Mouse (Mus musculus) heart, embryonic 14.5 days (tissue): ENCODE results near the gene Fgf3. TPM values are rescaled to one million over a fixed set of nuclear protein-coding genes. Genes with fewer than 3 reads are reported as not detected.
A peak's percentile ranks its signal among the peaks of the same experiment; 100 is the strongest.

ENCODE experiments used
- ATAC-seq: fragments of 200-750 bp; cut with Nextera tagmentation; 2 replicates; pipeline ENCODE4 v1.8.0; 2017; ENCODE audit warnings: low read depth, moderate TSS enrichment; ENCODE audit not compliant: insufficient number of reproducible peaks, insufficient read depth, low FRiP score
- H3K27ac ChIP-seq, 2 experiments: fragments of 200-500 bp in 1 of 2; fragments of 300-500 bp in 1 of 2; sonication (generic) in 1 of 2; replicated peaks in 1 of 2; 2 replicates each; pipeline ENCODE4 v1.5.1; 2012 to 2014; ENCODE audit warnings: low read depth in 2 of 2, low read length in 2 of 2, control low read depth in 1 of 2, mild to moderate bottlenecking in 1 of 2, mixed read lengths in 1 of 2; ENCODE audit not compliant: control insufficient read depth in 1 of 2, insufficient read depth in 1 of 2
- H3K27me3 ChIP-seq: fragments of 300-500 bp; sonication (generic); 2 replicates; pipeline ENCODE4 v1.6.1; 2014; ENCODE audit warnings: mild to moderate bottlenecking, low read length, control low read depth; ENCODE audit not compliant: control insufficient read depth, insufficient read depth
- H3K36me3 ChIP-seq: fragments of 300-500 bp; sonication (generic); 2 replicates; pipeline ENCODE4 v1.6.1; 2014; ENCODE audit warnings: mild to moderate bottlenecking, control low read depth, low read length, mixed read lengths; ENCODE audit not compliant: control insufficient read depth, insufficient read depth
- H3K4me1 ChIP-seq, 2 experiments: fragments of 200-500 bp in 1 of 2; fragments of 300-500 bp in 1 of 2; sonication (generic) in 1 of 2; 2 replicates each; pipeline ENCODE4 v1.6.1; 2012 to 2014; ENCODE audit warnings: low read length in 2 of 2, control low read depth in 1 of 2, mixed read lengths in 1 of 2; ENCODE audit not compliant: control insufficient read depth in 2 of 2, insufficient read depth in 2 of 2
- H3K4me2 ChIP-seq: fragments of 300-500 bp; sonication (generic); 2 replicates; pipeline ENCODE4 v1.6.1; 2014; ENCODE audit warnings: mild to moderate bottlenecking, low read length
- H3K4me3 ChIP-seq, 2 experiments: fragments of 200-500 bp in 1 of 2; fragments of 300-500 bp in 1 of 2; sonication (generic) in 1 of 2; 2 replicates each; pipeline ENCODE4 v1.5.1; 2012 to 2014; ENCODE audit warnings: low read length in 2 of 2, mild to moderate bottlenecking in 2 of 2, control low read depth in 1 of 2, low read depth in 1 of 2, moderate library complexity in 1 of 2; ENCODE audit not compliant: control insufficient read depth in 1 of 2, insufficient read depth in 1 of 2
- H3K9ac ChIP-seq: fragments of 300-500 bp; sonication (generic); 2 replicates; pipeline ENCODE4 v1.6.1; 2014; ENCODE audit warnings: mild to moderate bottlenecking, low read length
- H3K9me3 ChIP-seq: fragments of 300-500 bp; sonication (generic); 2 replicates; pipeline ENCODE4 v1.6.1; 2016; ENCODE audit warnings: low read length, control low read depth; ENCODE audit not compliant: control insufficient read depth
- WGBS: fragments of 180-500 bp; shearing (Covaris S2); extraction: QIAGEN DNeasy Blood & Tissue Kit; methylation state at CpG from one replicate; pipeline ENCODE4 v1.1.7; 2014; 5-methylcytosine and 5-hydroxymethylcytosine counted together
- polyA plus RNA-seq: library from polyadenylated mRNA; unstranded; fragments of >200 nt; fragmentation: Nextera tagmentation; extraction: Ambion mirVana; gene quantifications from 2 replicates; pipeline ENCODE4 v1.2.1, GENCODE M21; 2014

The Fgf3 gene
- polyA plus RNA-seq, 1 experiment from 2014 or later: not detected

DNA sequence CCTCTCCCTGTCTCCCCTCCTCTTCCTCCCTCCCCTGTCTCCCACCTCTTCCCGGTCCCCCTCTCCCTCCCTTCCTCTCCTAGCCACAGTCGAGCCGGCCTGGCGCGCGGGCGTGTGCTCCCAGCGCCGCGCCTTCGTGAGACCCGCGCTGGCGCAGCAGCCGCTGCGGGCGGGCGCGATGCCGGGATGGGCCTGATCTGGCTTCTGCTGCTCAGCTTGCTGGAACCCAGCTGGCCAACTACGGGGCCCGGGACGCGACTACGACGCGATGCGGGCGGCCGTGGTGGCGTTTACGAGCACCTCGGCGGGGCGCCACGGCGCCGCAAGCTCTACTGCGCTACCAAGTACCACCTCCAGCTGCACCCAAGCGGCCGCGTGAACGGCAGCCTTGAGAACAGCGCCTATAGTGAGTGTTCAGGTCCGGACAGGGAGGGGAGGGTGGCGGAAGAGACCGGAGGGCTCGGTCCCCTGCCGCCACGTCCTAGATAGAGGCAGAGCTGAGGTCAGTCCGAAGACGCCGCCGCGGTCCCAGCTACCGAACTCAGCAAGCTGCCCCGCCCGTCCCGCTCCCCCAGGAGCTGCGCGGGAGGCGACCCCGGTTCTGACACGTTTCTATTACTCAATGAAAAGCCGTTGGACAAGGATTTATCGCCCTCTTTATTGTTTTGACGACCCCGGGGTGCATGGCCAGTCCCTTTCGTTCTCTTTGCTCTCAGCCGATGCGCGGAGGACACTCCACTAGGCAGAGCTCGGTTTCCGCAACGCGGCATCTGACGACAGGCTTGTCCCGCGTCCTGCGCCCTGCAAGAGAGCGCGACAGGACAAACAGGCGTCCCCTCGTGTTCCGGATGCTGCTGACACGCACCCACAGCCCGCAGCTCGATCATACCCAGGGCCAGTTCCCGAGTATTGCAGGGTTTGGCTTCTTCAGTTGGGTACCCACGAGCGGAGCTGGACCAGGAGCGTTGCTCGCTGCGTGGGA is 930 bp downstream of the Fgf3 start:
- WGBS: under 1% methylated on average over 93 of the region's 94 CpGs
- Histone ChIP-seq H3K27ac (no peak overlapping the region), H3K9ac (no peak overlapping the region), H3K36me3 (no peaks in the 10 kb centered on the region), H3K4me3 (peak overlapping the region; percentile 24 to 32), H3K4me1 (peaks cover 0 to 10% of the 10 kb centered on the region in 2 experiments; a peak in 2 of 4 replicates), H3K9me3 (no peaks in the 10 kb centered on the region), H3K4me2 (peak overlapping the region; percentile 62), H3K27me3 (peaks cover 85% of the 10 kb centered on the region)
- no peak for ATAC-seq

DNA sequence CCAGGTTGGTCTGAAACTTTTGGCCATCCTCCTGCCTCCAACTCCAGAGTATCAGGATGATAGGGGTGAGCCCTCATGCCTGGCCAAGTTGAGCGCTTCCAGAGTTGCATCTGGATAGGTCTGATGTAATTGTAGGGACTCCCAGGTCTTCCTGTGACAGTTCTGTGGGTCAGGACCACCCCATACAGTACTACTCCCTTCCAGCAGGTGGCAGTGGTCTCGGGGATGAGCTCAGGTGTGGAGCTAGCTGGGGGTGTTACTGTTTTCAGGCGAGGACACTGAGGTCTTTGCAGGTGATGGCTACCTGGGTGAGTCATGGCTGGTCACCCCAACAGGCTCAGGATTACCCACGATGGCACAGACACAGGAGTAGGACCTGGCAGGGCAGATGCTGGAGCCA is 8.3 kb downstream of the Fgf3 start:
- Histone ChIP-seq H3K4me1 (no peaks in the 10 kb centered on the region), H3K4me2 (no peak overlapping the region), H3K9ac (no peak overlapping the region), H3K27me3 (peaks cover 37% of the 10 kb centered on the region), H3K36me3 (no peaks in the 10 kb centered on the region), H3K4me3 (no peak overlapping the region), H3K27ac (no peak overlapping the region), H3K9me3 (no peaks in the 10 kb centered on the region)
- no peak for ATAC-seq
- WGBS: 20% methylated on average over 4 of the region's 4 CpGs

DNA sequence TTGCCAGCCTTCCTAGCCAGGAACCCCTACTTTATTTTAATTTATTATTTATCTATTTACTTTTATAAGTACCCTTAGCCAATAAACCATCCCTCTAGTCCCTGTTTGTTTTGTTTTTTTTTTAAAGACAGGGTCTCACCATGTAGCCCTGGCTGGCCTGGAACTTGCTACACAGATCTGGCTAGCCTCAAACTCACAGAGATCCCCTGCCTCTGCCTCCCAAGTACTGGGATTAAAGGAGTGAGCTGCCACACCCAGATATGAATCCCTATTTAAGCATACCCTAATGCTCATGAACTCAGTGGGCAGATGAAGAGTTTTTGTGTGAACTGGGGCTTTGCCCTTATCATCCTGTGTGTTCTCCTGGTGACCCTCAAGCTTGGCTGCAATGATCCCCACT is 9.2 kb downstream of the Fgf3 start, which contains the start of gene Fgf4:
Gene Fgf4 (plus strand): TSS at position 301 of the 400 bp plus-strand sequence.
- Histone ChIP-seq H3K9ac (no peak within 1 kb of the TSS), H3K4me3 (no peak within 1 kb of the TSS), H3K36me3 (no peaks in the 10 kb centered on the region), H3K27me3 (peaks cover 28% of the 10 kb centered on the region), H3K4me1 (no peaks in the 10 kb centered on the region), H3K27ac (no peak within 1 kb of the TSS), H3K9me3 (no peaks in the 10 kb centered on the region), H3K4me2 (no peak within 1 kb of the TSS)
- no peak for ATAC-seq

DNA sequence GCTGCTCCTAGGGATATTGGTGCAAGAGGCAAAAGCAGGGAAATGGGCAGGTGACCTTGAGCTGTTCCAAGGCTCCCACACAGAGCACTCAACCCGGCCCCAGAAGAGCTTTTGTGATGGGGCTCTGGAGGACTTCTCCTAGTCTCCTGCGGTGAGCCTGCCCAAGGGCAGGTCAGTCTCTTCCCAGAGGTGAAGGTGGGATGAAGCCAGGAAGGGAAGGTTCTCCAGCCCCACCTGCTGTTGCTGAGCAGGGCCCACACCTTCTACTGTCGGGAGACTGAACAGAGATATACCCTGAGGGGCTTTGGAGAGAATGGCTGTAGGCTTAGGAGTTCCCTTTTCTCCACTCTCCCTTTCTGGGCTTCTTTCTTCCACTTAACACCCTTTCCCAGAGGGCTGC is 13.4 kb downstream of the Fgf3 start:
- Histone ChIP-seq H3K27ac (no peak overlapping the region), H3K36me3 (no peaks in the 10 kb centered on the region), H3K27me3 (peaks cover 26% of the 10 kb centered on the region; the same call in 1 of the 2 replicates), H3K9me3 (no peaks in the 10 kb centered on the region), H3K4me2 (no peak overlapping the region), H3K9ac (no peak overlapping the region), H3K4me1 (no peaks in the 10 kb centered on the region), H3K4me3 (no peak overlapping the region)
- 52% methylated on average over 3 of the region's 3 CpGs for WGBS
- ATAC-seq: no peak

DNA sequence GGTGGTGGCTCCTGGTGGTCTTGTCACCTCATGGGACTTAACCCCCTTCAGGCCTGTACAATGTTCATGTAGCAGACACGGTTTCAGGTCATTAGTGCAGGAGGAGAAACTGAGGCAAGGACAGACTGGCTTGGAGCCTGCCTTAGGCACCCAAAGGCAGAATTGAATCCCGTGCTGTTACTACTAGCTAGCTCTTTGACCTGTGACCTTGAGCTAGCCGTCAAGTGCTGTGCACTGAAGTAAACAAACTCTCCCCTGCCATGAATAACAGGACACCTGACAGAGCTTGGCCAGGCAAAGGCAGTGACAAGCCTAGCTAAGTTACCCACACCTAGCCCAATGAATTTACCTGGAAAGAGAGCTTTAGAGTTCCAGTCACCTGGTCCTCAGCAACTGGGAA is 17.1 kb downstream of the Fgf3 start:
- ATAC-seq: no peak
- H3K27ac ChIP-seq: no peak overlapping the region
- no peaks in the 10 kb centered on the region for H3K36me3 ChIP-seq
- no peak overlapping the region for H3K4me3 ChIP-seq
- WGBS: 50% methylated on average over 3 of the region's 3 CpGs
- H3K9me3 ChIP-seq: no peaks in the 10 kb centered on the region
- H3K4me1 ChIP-seq: no peaks in the 10 kb centered on the region
- no peak overlapping the region for H3K9ac ChIP-seq
- peaks cover 40% of the 10 kb centered on the region for H3K27me3 ChIP-seq
- H3K4me2 ChIP-seq: no peak overlapping the region

DNA sequence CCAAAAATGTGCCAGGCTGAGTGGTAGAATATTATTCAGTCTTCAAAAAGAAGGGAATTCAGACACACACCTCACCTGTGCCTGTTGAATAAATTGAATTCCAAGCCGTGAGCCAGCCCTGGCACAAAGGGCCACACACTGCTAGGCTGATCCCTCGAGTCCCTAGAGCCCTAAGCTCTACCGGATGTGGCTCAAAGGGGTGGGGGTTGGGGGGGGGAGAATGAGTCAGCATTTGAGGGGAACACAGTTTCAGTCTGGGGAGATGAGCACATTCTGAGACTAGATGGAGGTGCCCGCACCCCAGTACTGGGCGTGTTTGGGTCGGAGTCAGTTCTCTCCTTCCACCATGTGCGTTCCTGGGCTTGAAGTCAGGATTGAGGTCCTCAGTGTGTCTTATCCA is 19.3 kb downstream of the Fgf3 start:
- Histone ChIP-seq H3K27ac (no peak overlapping the region), H3K27me3 (peaks cover 57% of the 10 kb centered on the region), H3K4me3 (no peak overlapping the region), H3K4me1 (peaks cover 0 to 9% of the 10 kb centered on the region in 2 experiments; a peak in 3 of 4 replicates), H3K36me3 (no peaks in the 10 kb centered on the region), H3K4me2 (no peak overlapping the region), H3K9ac (no peak overlapping the region), H3K9me3 (no peaks in the 10 kb centered on the region)
- ATAC-seq: no peak
- 84% methylated on average over 7 of the region's 7 CpGs for WGBS

DNA sequence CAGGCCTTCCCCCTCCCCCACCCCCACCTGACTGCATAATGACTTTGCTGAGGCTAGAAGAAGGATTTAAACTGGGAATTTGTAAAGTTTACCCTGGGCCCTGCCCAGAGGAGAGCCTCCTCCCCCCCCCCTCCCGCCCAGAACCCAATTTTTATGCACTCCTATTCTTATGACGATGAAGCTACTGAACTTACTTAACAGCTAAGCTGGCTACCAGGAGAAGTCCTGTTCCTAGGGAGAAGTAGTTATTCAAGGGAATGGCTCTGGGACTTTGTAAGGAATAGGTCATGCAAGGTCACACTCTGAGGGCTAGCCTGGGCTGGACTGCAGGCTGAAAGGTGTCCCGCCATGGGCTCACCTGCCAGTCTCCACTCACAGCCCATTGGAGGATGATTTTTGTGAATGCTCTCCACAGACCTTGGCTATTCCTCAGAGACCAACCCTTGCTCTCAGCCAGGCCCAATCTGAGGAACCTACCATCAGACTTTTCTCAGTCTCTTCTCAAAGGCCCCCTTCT is 20.0 kb downstream of the Fgf3 start:
- H3K27me3 ChIP-seq: peaks cover 62% of the 10 kb centered on the region
- H3K4me1 ChIP-seq: peaks cover 0 to 9% of the 10 kb centered on the region in 2 experiments; a peak in 3 of 4 replicates
- ATAC-seq: no peak
- H3K36me3 ChIP-seq: no peaks in the 10 kb centered on the region
- H3K9me3 ChIP-seq: no peaks in the 10 kb centered on the region
- no peak overlapping the region for H3K4me2 ChIP-seq
- H3K9ac ChIP-seq: no peak overlapping the region
- WGBS: 66% methylated on average over 3 of the region's 3 CpGs
- no peak overlapping the region for H3K27ac ChIP-seq
- H3K4me3 ChIP-seq: no peak overlapping the region
